Mouse (Mus musculus) hindbrain, embryonic 15.5 days (tissue): ENCODE results near the gene Grk2. TPM values are rescaled to one million over a fixed set of nuclear protein-coding genes. Genes with fewer than 3 reads are reported as not detected.

Experiments used
- ATAC-seq: fragments of 200-750 bp; cut with Nextera tagmentation; 2 replicates; pipeline ENCODE4 v1.8.0; 2017; ENCODE audit warnings: low read depth, moderate number of reproducible peaks, moderate TSS enrichment; ENCODE audit not compliant: low FRiP score
- H3K27ac ChIP-seq: fragments of 300-500 bp; sonication (generic); replicated peaks from 2 replicates; pipeline ENCODE4 v1.5.1; 2015; ENCODE audit warnings: mild to moderate bottlenecking, inconsistent platforms
- H3K27me3 ChIP-seq: fragments of 300-500 bp; sonication (generic); 2 replicates; pipeline ENCODE4 v1.6.1; 2015; ENCODE audit warnings: control low read depth, inconsistent platforms
- H3K36me3 ChIP-seq: fragments of 300-500 bp; sonication (generic); 2 replicates; pipeline ENCODE4 v1.6.1; 2015; ENCODE audit warnings: control low read depth, inconsistent platforms
- H3K4me1 ChIP-seq: fragments of 300-500 bp; sonication (generic); replicated peaks from 2 replicates; pipeline ENCODE4 v1.6.1; 2015; ENCODE audit warnings: control low read depth, inconsistent platforms
- H3K4me2 ChIP-seq: fragments of 300-500 bp; sonication (generic); 2 replicates; pipeline ENCODE4 v1.6.1; 2015; ENCODE audit warnings: moderate library complexity, mild to moderate bottlenecking, inconsistent platforms
- H3K4me3 ChIP-seq: fragments of 300-500 bp; sonication (generic); 2 replicates; pipeline ENCODE4 v1.5.1; 2015; ENCODE audit warnings: mild to moderate bottlenecking, inconsistent platforms
- H3K9ac ChIP-seq: fragments of 300-500 bp; sonication (generic); 2 replicates; pipeline ENCODE4 v1.6.1; 2015; ENCODE audit warnings: inconsistent platforms
- H3K9me3 ChIP-seq: fragments of 300-500 bp; sonication (generic); 2 replicates; pipeline ENCODE4 v1.6.1; 2016; ENCODE audit warnings: control low read depth, inconsistent platforms
- WGBS: fragments of 180-500 bp; shearing (Covaris S2); methylation state at CpG from one replicate; pipeline ENCODE4 v1.1.7; 2015; 5-methylcytosine and 5-hydroxymethylcytosine counted together
- polyA plus RNA-seq: library from polyadenylated mRNA; unstranded; fragments of >200 nt; fragmentation: Nextera tagmentation; extraction: Ambion mirVana; gene quantifications from 2 replicates; pipeline ENCODE4 v1.2.1, GENCODE M21; 2015

Grk2 gene
- polyA plus RNA-seq, 1 experiment from 2014 or later = 31.9 TPM

GRCm38 (mm10) chr19:4302936-4303639 is 2.9 kb downstream of the Grk2 start:
- Histone ChIP-seq H3K4me3 (0 out of 2 replicates have a peak overlapping the region, but pooled peaks have one; percentile 5), H3K36me3 (no peaks in the 10 kb centered on the region), H3K27ac (peak overlapping the region; percentile 77), H3K4me1 (peaks cover 72% of the 10 kb centered on the region), H3K27me3 (no peaks in the 10 kb centered on the region), H3K4me2 (peak overlapping the region; percentile 83), H3K9ac (no peak overlapping the region), H3K9me3 (no peaks in the 10 kb centered on the region)
- WGBS = 62% methylated on average over 7 of the region's 7 CpGs
- no peak for ATAC-seq

DNA sequence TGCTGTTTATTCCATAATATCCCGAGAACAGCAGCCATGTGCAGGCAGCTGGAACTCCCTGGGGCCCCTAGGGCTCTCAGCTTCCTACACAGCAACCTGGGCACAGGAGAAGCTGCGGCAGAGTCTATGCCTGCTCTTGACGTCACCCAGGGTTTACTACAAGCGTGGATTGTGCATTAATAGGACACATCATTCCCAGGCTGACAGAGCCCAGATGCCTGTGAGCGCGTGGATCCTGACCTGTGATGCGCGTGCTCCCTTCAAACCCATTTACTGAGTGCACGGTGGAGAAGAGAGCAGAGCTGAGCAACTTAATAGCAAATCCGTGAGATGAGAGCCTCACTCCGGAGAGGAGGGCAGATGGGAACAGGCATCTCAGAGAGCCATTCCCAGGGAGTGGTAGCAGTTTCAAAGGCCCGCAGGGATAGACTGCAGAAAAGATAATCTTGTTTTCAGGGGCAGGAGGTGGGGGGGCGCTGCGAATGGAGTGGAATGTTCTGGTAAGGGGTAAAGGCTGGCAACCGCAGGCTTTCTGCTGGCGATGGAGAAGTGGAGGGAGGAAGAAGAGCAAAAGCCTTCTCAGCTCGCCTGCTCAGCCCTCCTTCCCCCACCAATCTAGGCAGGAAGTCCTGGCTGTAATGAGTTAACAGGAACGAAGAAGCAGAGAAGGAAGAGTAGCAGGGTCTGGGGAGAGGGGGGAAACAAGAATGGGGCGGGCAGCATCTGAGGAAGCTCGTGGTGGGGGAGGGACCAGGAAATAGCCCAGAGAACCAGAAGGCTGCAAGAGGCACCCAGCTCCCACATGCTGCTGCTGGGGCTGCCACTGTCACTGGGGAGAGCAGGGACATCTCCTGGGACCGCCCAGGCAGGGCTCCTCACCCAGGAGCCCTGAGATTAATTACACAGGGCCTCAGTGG is 4.0 kb downstream of the Grk2 start:
- ATAC-seq = no peak; the same call in 1 of the 2 replicates
- Histone ChIP-seq H3K27me3 (no peaks in the 10 kb centered on the region), H3K36me3 (no peaks in the 10 kb centered on the region), H3K9ac (peak overlapping the region; percentile 21; the same call in 1 of the 2 replicates), H3K4me1 (peaks cover 69% of the 10 kb centered on the region), H3K27ac (peak overlapping the region; percentile 77), H3K9me3 (no peaks in the 10 kb centered on the region), H3K4me3 (peak overlapping the region; percentile 17), H3K4me2 (peak overlapping the region; percentile 83)
- WGBS = 27% methylated on average over 21 of the region's 21 CpGs

DNA sequence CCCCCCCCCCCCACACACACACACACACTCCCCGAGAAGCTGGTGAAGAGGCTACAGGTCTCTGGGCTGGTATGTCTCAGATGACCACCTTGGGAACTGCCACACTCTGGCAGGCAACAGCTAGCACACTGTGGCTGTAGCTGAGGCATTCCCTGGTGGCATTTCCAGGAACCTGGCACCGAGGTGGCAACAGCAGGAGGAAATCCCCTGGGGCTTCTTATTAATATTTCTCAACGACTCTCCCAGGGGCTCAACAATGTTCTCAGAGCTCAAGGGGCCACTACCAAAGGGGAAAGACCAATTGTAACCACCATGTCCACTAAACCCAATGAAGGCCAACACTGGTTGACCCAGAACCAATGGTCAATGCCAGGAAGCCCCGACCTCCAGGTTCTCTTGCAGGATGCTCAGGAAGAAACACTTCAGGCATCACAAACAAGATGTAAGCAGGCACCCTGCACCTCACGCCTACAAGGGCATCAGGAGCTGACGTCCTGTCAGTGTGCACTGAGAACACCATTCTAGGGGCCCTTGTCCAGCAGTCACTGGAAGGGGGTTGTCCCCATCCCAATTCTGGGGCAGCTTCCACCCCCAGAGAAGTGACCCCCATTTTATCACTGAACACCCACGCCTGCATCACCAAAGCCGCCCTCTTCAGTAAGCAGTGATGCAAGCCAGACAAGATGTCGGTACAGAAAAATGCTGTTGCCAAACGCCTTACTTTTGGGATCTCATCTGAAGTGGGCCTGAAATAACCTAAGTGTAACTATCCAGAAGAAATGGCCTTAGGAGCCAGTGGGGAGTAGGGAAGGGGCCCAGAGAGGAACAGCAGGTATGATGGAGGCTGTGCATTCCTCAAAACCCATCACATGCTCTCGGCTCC is 4.9 kb downstream of the Grk2 start:
- peaks cover 61% of the 10 kb centered on the region for H3K4me1 ChIP-seq

GRCm38 (mm10) chr19:4300271-4300704 is 5.7 kb downstream of the Grk2 start:
- no peaks in the 10 kb centered on the region for H3K27me3 ChIP-seq
- H3K9me3 ChIP-seq = no peaks in the 10 kb centered on the region
- ATAC-seq = no peak
- no peak overlapping the region for H3K4me2 ChIP-seq
- 53% methylated on average over 7 of the region's 7 CpGs for WGBS
- no peaks in the 10 kb centered on the region for H3K36me3 ChIP-seq
- H3K4me3 ChIP-seq = no peak overlapping the region
- H3K9ac ChIP-seq = no peak overlapping the region
- peak overlapping the region; percentile 77; the same call in 1 of the 2 replicates for H3K27ac ChIP-seq
- peaks cover 60% of the 10 kb centered on the region for H3K4me1 ChIP-seq

More for the DNA sequence above, 4.9 kb downstream of the Grk2 start:
- Histone ChIP-seq H3K27me3 (no peaks in the 10 kb centered on the region), H3K36me3 (no peaks in the 10 kb centered on the region), H3K27ac (peak overlapping the region; percentile 77), H3K9ac (0 out of 2 replicates have a peak overlapping the region, but pooled peaks have one; percentile 21), H3K4me3 (0 out of 2 replicates have a peak overlapping the region, but pooled peaks have one; percentile 17), H3K4me2 (peak overlapping the region; percentile 83), H3K9me3 (no peaks in the 10 kb centered on the region)
- 65% methylated on average over 11 of the region's 11 CpGs for WGBS
- no peak for ATAC-seq

DNA sequence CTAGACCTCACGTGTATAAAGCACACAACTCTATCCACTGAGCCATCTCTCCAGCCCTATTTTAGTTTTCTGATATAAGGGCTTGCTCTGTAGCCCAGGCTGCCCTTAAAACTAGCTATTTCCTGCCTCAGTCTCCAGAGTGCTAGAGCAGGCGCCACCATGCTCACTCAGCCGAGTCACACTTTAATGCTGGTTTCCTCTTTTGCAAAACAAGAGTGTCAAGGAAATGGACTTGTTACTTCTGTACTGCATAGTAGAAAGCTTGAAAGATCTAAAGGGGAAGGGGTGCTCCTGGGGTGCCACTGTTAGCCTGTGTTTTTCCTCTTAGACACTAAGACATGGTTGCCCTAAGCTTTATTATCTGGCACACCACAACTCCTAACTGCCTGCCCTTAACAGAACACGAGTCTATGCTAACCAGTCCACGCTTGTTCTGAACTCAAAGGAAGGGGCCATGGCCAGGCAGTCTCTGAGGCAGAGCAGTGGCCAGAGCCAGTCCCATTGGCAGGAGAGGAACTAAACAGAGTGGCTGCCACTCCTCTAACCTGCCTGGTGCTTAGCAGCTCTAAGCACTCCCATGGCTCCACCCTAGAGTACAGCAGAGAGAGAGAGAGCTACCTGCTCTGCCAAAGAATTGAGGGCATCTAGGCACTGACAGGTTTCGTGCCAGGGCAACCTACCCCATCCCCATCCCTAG is 6.3 kb downstream of the Grk2 start:
- Histone ChIP-seq H3K27me3 (no peaks in the 10 kb centered on the region), H3K4me1 (peaks cover 54% of the 10 kb centered on the region), H3K27ac (no peak overlapping the region), H3K36me3 (no peaks in the 10 kb centered on the region), H3K9ac (no peak overlapping the region), H3K4me3 (no peak overlapping the region), H3K4me2 (no peak overlapping the region), H3K9me3 (no peaks in the 10 kb centered on the region)
- 81% methylated on average over 6 of the region's 6 CpGs for whole genome bisulfite sequencing
- no peak for ATAC-seq

DNA sequence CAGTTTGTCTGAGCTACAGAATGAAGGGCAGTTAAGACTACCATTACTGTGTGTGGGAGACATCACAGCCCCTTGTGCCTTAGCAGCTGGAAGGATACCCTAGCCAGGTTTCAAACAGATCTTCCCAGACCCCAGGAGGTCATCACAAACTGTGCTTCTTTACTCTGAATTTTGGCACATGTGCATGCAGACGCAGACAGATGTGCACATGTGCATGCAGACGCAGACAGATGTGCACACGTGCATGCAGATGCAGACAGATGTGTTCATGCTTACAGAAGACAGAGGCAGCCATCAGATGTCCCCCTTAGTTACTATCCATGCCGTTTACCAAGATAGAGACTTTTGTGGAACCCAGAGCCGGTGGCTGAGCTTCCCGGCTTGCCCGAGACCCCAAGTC is 6.9 kb downstream of the Grk2 start:
- Histone ChIP-seq H3K9ac (no peak overlapping the region), H3K27me3 (no peaks in the 10 kb centered on the region), H3K9me3 (no peaks in the 10 kb centered on the region), H3K4me1 (peaks cover 48% of the 10 kb centered on the region), H3K4me2 (no peak overlapping the region), H3K36me3 (no peaks in the 10 kb centered on the region), H3K27ac (0 out of 2 replicates have a peak overlapping the region, but pooled peaks have one; percentile 10), H3K4me3 (no peak overlapping the region)
- ATAC-seq = no peak
- whole genome bisulfite sequencing = 94% methylated on average over 7 of the region's 7 CpGs

DNA sequence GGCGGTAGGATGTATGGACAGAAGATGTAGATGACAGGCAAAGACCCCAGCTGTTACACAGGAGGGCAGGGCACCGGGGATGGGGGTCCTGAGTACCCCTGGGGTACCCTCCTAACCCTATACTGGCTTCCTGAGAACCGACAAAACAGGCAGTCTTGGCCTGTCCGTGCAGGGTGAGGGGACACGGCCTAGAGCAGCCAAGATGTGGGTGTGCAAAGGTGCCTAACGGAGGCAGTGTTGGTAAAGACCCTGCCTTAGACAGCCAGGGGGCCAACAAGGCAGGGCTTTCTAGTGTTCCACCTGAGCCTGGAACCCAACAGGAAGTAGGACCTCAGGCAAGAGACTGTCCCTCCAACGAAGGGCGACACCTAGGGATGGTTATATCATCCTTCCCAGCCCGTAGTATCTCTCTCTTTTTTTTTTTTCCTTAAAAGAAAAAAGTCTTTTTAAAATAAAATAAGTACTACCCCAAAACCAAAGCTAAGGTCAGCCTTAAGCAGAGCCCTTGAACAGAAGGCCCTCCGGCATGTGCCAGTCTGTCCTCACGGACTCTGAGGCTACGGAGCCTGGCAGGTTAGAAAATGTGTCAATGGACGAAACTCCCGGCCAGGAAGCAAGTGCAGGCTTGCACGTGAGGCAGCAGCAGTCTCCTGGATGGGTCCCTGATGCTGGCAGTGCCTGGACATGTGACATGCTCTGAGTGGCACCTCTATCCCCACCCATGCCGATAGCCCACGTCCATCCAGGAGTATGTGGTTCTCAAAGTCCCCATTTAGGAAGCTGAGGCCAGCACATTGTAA is 7.5 kb downstream of the Grk2 start:
- Histone ChIP-seq H3K9ac (no peak overlapping the region), H3K4me1 (peaks cover 42% of the 10 kb centered on the region), H3K27ac (0 out of 2 replicates have a peak overlapping the region, but pooled peaks have one; percentile 10), H3K27me3 (no peaks in the 10 kb centered on the region), H3K4me3 (no peak overlapping the region), H3K4me2 (no peak overlapping the region), H3K9me3 (no peaks in the 10 kb centered on the region), H3K36me3 (no peaks in the 10 kb centered on the region)
- WGBS = 93% methylated on average over 17 of the region's 17 CpGs
- no peak for ATAC-seq

DNA sequence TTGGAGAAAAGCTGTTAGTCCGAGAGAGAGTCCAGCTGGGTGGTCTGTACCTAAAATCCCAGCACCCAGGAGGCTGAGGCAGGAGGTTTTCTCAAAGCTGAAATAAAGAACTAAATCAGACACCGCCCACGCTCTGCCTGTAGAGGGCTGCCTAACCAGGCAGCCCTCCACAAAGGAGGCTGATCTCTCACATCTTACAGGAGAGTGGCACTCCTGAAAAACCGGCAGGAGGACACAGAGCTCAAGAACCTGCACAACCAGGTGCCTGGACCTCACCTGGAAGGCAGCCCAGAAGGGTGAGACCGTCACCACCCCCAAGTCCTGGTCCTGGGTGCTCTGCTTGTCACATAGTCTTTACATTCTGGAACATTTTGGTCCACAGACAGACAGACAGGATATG is 8.2 kb downstream of the Grk2 start:
- Histone ChIP-seq H3K4me3 (no peak overlapping the region), H3K4me1 (peaks cover 36% of the 10 kb centered on the region), H3K9me3 (no peaks in the 10 kb centered on the region), H3K27ac (no peak overlapping the region), H3K4me2 (no peak overlapping the region), H3K9ac (no peak overlapping the region), H3K36me3 (peaks cover 2% of the 10 kb centered on the region; the same call in 1 of the 2 replicates), H3K27me3 (no peaks in the 10 kb centered on the region)
- no peak for ATAC-seq
- WGBS = 92% methylated on average over 5 of the region's 5 CpGs

GRCm38 (mm10) chr19:4296611-4297010 is 9.4 kb downstream of the Grk2 start:
- WGBS = 84% methylated on average over 2 of the region's 2 CpGs
- ATAC-seq = no peak
- no peak overlapping the region for H3K9ac ChIP-seq

DNA sequence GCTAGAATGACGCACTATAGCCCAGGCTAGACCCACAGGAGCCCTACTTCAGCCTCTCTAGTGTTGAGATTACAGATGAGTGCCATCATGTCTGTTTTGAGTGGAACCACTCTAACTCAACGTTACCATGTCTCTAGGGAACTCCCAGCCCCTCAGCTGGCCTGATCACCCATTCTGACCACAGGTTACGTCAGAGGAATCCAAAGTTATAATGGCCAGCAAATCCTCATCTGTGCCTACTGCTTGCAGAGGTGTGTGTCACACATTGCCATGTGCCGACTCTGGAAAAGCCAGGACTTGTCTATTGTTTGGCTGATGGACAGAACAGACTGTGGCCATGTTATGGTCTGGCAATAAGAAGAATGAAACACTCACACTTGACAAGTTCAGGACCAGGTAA is 10.6 kb downstream of the Grk2 start:
- WGBS = 86% methylated on average over 4 of the region's 4 CpGs
- no peak for ATAC-seq

More at GRCm38 (mm10) chr19:4296611-4297010, 9.4 kb downstream of the Grk2 start:
- no peaks in the 10 kb centered on the region for H3K27me3 ChIP-seq
- H3K4me1 ChIP-seq = peaks cover 23% of the 10 kb centered on the region
- no peak overlapping the region for H3K4me3 ChIP-seq
- no peak overlapping the region for H3K27ac ChIP-seq
- H3K9me3 ChIP-seq = no peaks in the 10 kb centered on the region
- no peak overlapping the region for H3K4me2 ChIP-seq
- peaks cover 15% of the 10 kb centered on the region for H3K36me3 ChIP-seq

More for the DNA sequence above, 10.6 kb downstream of the Grk2 start:
- no peaks in the 10 kb centered on the region for H3K27me3 ChIP-seq
- no peak overlapping the region for H3K4me2 ChIP-seq
- H3K4me3 ChIP-seq = no peak overlapping the region
- H3K36me3 ChIP-seq = peaks cover 26% of the 10 kb centered on the region
- peaks cover 11% of the 10 kb centered on the region for H3K4me1 ChIP-seq
- H3K9ac ChIP-seq = no peak overlapping the region
- no peaks in the 10 kb centered on the region for H3K9me3 ChIP-seq
- no peak overlapping the region for H3K27ac ChIP-seq
